In genomic region chr3:27600645-27601044, GRCm38 (mm10) we compare ENCODE assay signal across 14 mouse cellular contexts.
DNase-seq lines count a peak whose midpoint lies in the region; ATAC-seq and TF ChIP-seq lines count a peak whose summit lies in the region.
"Had no signal": no experiment of that assay in that cellular context is flagged by ENCODE, and none has a peak within 500 bp of the region (broad histone marks: within the 10 kb centered on the region; RNA-seq: fewer than 3 reads in every experiment).

No protein-coding gene starts in this region.

- H3K4me3 ChIP-seq in kidney, embryonic 14.5 days (ENCODE audit: low read length), result no peak overlapping the region
- no peak overlapping the region for H3K4me3 ChIP-seq in stomach, embryonic 14.5 days (ENCODE audit: low read depth, low read length)
- H3K4me3 ChIP-seq in stomach, postnatal 0 days (ENCODE audit: low read depth, low read length), result no peak overlapping the region
- H3K4me3 ChIP-seq in heart, embryonic 16.5 days (ENCODE audit: low read length), result no peak overlapping the region
- no peak overlapping the region for H3K4me3 ChIP-seq in stomach, embryonic 16.5 days (replicated peaks; ENCODE audit: low read length)
- H3K4me3 ChIP-seq: liver, embryonic 15.5 days had no signal

- no peak overlapping the region for H3K9ac ChIP-seq in kidney, embryonic 14.5 days (ENCODE audit: low read depth, low read length)
- no peak overlapping the region for H3K9ac ChIP-seq in stomach, embryonic 14.5 days (replicated peaks; ENCODE audit: low read depth, low read length)
- H3K9ac ChIP-seq in stomach, postnatal 0 days (ENCODE audit: low read length), result no peak overlapping the region
- no peak overlapping the region for H3K9ac ChIP-seq in heart, embryonic 16.5 days (ENCODE audit: low read length)
- no peak overlapping the region for H3K9ac ChIP-seq in stomach, embryonic 16.5 days (ENCODE audit: low read length)
- H3K9ac ChIP-seq: liver, embryonic 15.5 days had no signal

- peaks cover 29% of the 10 kb centered on the region; the same call in 1 of the 2 replicates for H3K4me1 ChIP-seq in kidney, embryonic 14.5 days (ENCODE audit: control insufficient read depth, insufficient read depth, low read length)
- H3K4me1 ChIP-seq in stomach, embryonic 14.5 days (ENCODE audit: control insufficient read depth, insufficient read depth, low read length), result peaks cover 16% of the 10 kb centered on the region; the same call in 1 of the 2 replicates
- H3K4me1 ChIP-seq in stomach, postnatal 0 days (replicated peaks; ENCODE audit: control insufficient read depth, insufficient read depth), result 0 out of 2 replicates have a peak, but pooled peaks cover 5% of the 10 kb centered on the region
- peaks cover 30% of the 10 kb centered on the region for H3K4me1 ChIP-seq in heart, embryonic 16.5 days (ENCODE audit: control insufficient read depth, insufficient read depth, low read length)
- peaks cover 17% of the 10 kb centered on the region for H3K4me1 ChIP-seq in stomach, embryonic 16.5 days (ENCODE audit: control insufficient read depth, insufficient read depth, low read length)

- no peaks in the 10 kb centered on the region for H3K27me3 ChIP-seq in kidney, embryonic 14.5 days (ENCODE audit: control insufficient read depth, insufficient read depth, low read length)
- H3K27me3 ChIP-seq in stomach, embryonic 14.5 days (ENCODE audit: control insufficient read depth, insufficient read depth, low read length), result no peaks in the 10 kb centered on the region
- H3K27me3 ChIP-seq in stomach, postnatal 0 days (ENCODE audit: control insufficient read depth, insufficient read depth, low read length), result no peaks in the 10 kb centered on the region
- H3K27me3 ChIP-seq in heart, embryonic 16.5 days (ENCODE audit: control insufficient read depth, insufficient read depth, low read length), result no peaks in the 10 kb centered on the region
- no peaks in the 10 kb centered on the region for H3K27me3 ChIP-seq in stomach, embryonic 16.5 days (ENCODE audit: control insufficient read depth, insufficient read depth, low read length)
- H3K27me3 ChIP-seq: liver, embryonic 15.5 days had no signal

- no peaks in the 10 kb centered on the region for H3K9me3 ChIP-seq in kidney, embryonic 14.5 days (ENCODE audit: control insufficient read depth, low read length)
- no peaks in the 10 kb centered on the region for H3K9me3 ChIP-seq in stomach, embryonic 14.5 days (ENCODE audit: control insufficient read depth, low read depth, low read length)
- no peaks in the 10 kb centered on the region for H3K9me3 ChIP-seq in stomach, postnatal 0 days (ENCODE audit: control insufficient read depth, low read length)
- H3K9me3 ChIP-seq in heart, embryonic 16.5 days (replicated peaks; ENCODE audit: control insufficient read depth, low read length), result no peaks in the 10 kb centered on the region
- no peaks in the 10 kb centered on the region for H3K9me3 ChIP-seq in stomach, embryonic 16.5 days (replicated peaks; ENCODE audit: control insufficient read depth, low read length)
- H3K9me3 ChIP-seq: liver, embryonic 15.5 days had no signal

- TF ChIP-seq CTCF in stomach, postnatal 0 days (IDR thresholded peaks at IDR 0.05; ENCODE audit: low read depth), result no peak

- no peak for DNase-seq in kidney, adult 8-10 months
- DNase-seq in stomach, postnatal 0 days (ENCODE audit: low spot score), result no peak
- no peak for DNase-seq in urinary bladder, postnatal 14 days (ENCODE audit: low spot score)
- no peak for DNase-seq in cerebellum, adult 9-11 months
- DNase-seq: adrenal gland, adult 8-10 months; layer of hippocampus, postnatal 36 days; right cerebral cortex, postnatal 4 days had no signal

- H3K36me3 ChIP-seq in kidney, embryonic 14.5 days (ENCODE audit: control insufficient read depth, insufficient read depth, low read length), result no peaks in the 10 kb centered on the region
- H3K36me3 ChIP-seq in stomach, embryonic 14.5 days (ENCODE audit: control insufficient read depth, insufficient read depth, low read length), result no peaks in the 10 kb centered on the region
- no peaks in the 10 kb centered on the region for H3K36me3 ChIP-seq in stomach, postnatal 0 days (ENCODE audit: control insufficient read depth, insufficient read depth, low read length)
- no peaks in the 10 kb centered on the region for H3K36me3 ChIP-seq in heart, embryonic 16.5 days (ENCODE audit: control insufficient read depth, insufficient read depth)
- H3K36me3 ChIP-seq in stomach, embryonic 16.5 days (ENCODE audit: control insufficient read depth, insufficient read depth, low read length), result no peaks in the 10 kb centered on the region
- H3K36me3 ChIP-seq: liver, embryonic 15.5 days had no signal

- no peak for TF ChIP-seq EP300 in stomach, postnatal 0 days (optimal IDR thresholded peaks at IDR 0.05)

- no peak overlapping the region for H3K27ac ChIP-seq in kidney, embryonic 14.5 days (ENCODE audit: low read depth, low read length)
- H3K27ac ChIP-seq in stomach, embryonic 14.5 days (ENCODE audit: low read length), result no peak overlapping the region
- no peak overlapping the region for H3K27ac ChIP-seq in stomach, postnatal 0 days (replicated peaks)
- H3K27ac ChIP-seq in heart, embryonic 16.5 days (ENCODE audit: low read length), result peak overlapping the region; percentile 71
- peak overlapping the region; percentile 49; the same call in 1 of the 2 replicates for H3K27ac ChIP-seq in stomach, embryonic 16.5 days (ENCODE audit: low read length)
- H3K27ac ChIP-seq: liver, embryonic 15.5 days had no signal

- WGBS in kidney, embryonic 14.5 days, result 36% methylated on average over 7 of the region's 7 CpGs
- 34% methylated on average over 7 of the region's 7 CpGs for WGBS in stomach, embryonic 14.5 days
- WGBS in stomach, postnatal 0 days, result 29% methylated on average over 7 of the region's 7 CpGs
- WGBS in heart, embryonic 16.5 days, result 34% methylated on average over 7 of the region's 7 CpGs
- WGBS in stomach, embryonic 16.5 days, result 33% methylated on average over 7 of the region's 7 CpGs

- no peak overlapping the region for H3K4me2 ChIP-seq in kidney, embryonic 14.5 days (replicated peaks; ENCODE audit: low read depth, low read length)
- no peak overlapping the region for H3K4me2 ChIP-seq in stomach, embryonic 14.5 days (replicated peaks; ENCODE audit: low read depth, low read length)
- no peak overlapping the region for H3K4me2 ChIP-seq in stomach, postnatal 0 days (replicated peaks; ENCODE audit: low read depth)
- H3K4me2 ChIP-seq in heart, embryonic 16.5 days (ENCODE audit: low read depth, low read length), result peak overlapping the region; percentile 29
- H3K4me2 ChIP-seq in stomach, embryonic 16.5 days (ENCODE audit: low read depth, low read length), result no peak overlapping the region
- H3K4me2 ChIP-seq: liver, embryonic 15.5 days had no signal

- 0 out of 2 replicates have a peak, but pooled peaks have one; percentile 14 for ATAC-seq in kidney, embryonic 14.5 days (ENCODE audit: low FRiP score, low TSS enrichment)
- peak; percentile 38; the same call in 1 of the 2 replicates for ATAC-seq in stomach, embryonic 14.5 days (ENCODE audit: insufficient number of reproducible peaks, insufficient read depth, low FRiP score, low read depth)
- ATAC-seq in stomach, postnatal 0 days (ENCODE audit: low FRiP score, low TSS enrichment), result no peak
- peak; percentile 61; the same call in 1 of the 2 replicates for ATAC-seq in heart, embryonic 16.5 days (replicated peaks; ENCODE audit: extremely low read depth, insufficient read depth, low FRiP score)
- ATAC-seq in stomach, embryonic 16.5 days (ENCODE audit: insufficient read depth, low FRiP score), result no peak
- ATAC-seq: CD4-positive, CD25-positive, alpha-beta regulatory T cell, adult 4 months; intestine, embryonic 16.5 days had no signal

Comparison
In these comparisons a context has a peak if more than half of its experiments do, and no peak if none do; other contexts are left out.
1. ATAC-seq: peak in kidney, embryonic 14.5 days (single experiment), stomach, embryonic 14.5 days (single experiment) and heart, embryonic 16.5 days (single experiment); none in stomach, postnatal 0 days (single experiment) and stomach, embryonic 16.5 days (single experiment).
2. H3K27ac ChIP-seq: peak in heart, embryonic 16.5 days (single experiment) and stomach, embryonic 16.5 days (single experiment); none in kidney, embryonic 14.5 days (single experiment), stomach, embryonic 14.5 days (single experiment) and stomach, postnatal 0 days (single experiment).